Mouse (Mus musculus) liver, embryonic 15.5 days (tissue): ENCODE measurements around the gene Cops3. TPM values are rescaled to one million over a fixed set of nuclear protein-coding genes. Genes with fewer than 3 reads are reported as not detected.

Experiments
- ATAC-seq: fragments of 200-750 bp; cut with Nextera tagmentation; 2 replicates; pipeline ENCODE4 v1.8.0; 2017; ENCODE audit warnings: moderate number of reproducible peaks, mild to moderate bottlenecking, moderate library complexity; ENCODE audit not compliant: insufficient read depth
- H3K27ac ChIP-seq: fragments of 300-500 bp; sonication (generic); replicated peaks from 2 replicates; pipeline ENCODE4 v1.5.1; 2015; ENCODE audit warnings: mild to moderate bottlenecking, inconsistent platforms
- H3K27me3 ChIP-seq: fragments of 300-500 bp; sonication (generic); 2 replicates; pipeline ENCODE4 v1.6.1; 2015; ENCODE audit warnings: mild to moderate bottlenecking, inconsistent platforms
- H3K36me3 ChIP-seq: fragments of 300-500 bp; sonication (generic); replicated peaks from 2 replicates; pipeline ENCODE4 v1.6.1; 2015; ENCODE audit warnings: moderate library complexity, mild to moderate bottlenecking, inconsistent platforms
- H3K4me1 ChIP-seq: fragments of 300-500 bp; sonication (generic); replicated peaks from 2 replicates; pipeline ENCODE4 v1.6.1; 2015; ENCODE audit warnings: inconsistent platforms
- H3K4me2 ChIP-seq: fragments of 300-500 bp; sonication (generic); 2 replicates; pipeline ENCODE4 v1.6.1; 2015; ENCODE audit warnings: moderate library complexity, mild to moderate bottlenecking, inconsistent platforms
- H3K4me3 ChIP-seq: fragments of 300-500 bp; sonication (generic); replicated peaks from 2 replicates; pipeline ENCODE4 v1.5.1; 2015; ENCODE audit warnings: mild to moderate bottlenecking, inconsistent platforms
- H3K9ac ChIP-seq: fragments of 300-500 bp; sonication (generic); 2 replicates; pipeline ENCODE4 v1.6.1; 2015; ENCODE audit warnings: moderate library complexity, mild to moderate bottlenecking, inconsistent platforms
- H3K9me3 ChIP-seq: fragments of 300-500 bp; sonication (generic); replicated peaks from 2 replicates; pipeline ENCODE4 v1.6.1; 2016; ENCODE audit warnings: inconsistent platforms
- WGBS: fragments of 180-500 bp; shearing (Covaris S2); methylation state at CpG from one replicate; pipeline ENCODE4 v1.1.7; 2015; ENCODE audit warnings: mixed read lengths; ENCODE audit not compliant: insufficient replicate concordance; 5-methylcytosine and 5-hydroxymethylcytosine counted together
- polyA plus RNA-seq: library from polyadenylated mRNA; unstranded; fragments of >200 nt; fragmentation: Nextera tagmentation; extraction: Ambion mirVana; gene quantifications from 2 replicates; pipeline ENCODE4 v1.2.1, GENCODE M21; 2015

Cops3 gene
- polyA plus RNA-seq, 1 experiment from 2014 or later: 89.6 TPM

DNA sequence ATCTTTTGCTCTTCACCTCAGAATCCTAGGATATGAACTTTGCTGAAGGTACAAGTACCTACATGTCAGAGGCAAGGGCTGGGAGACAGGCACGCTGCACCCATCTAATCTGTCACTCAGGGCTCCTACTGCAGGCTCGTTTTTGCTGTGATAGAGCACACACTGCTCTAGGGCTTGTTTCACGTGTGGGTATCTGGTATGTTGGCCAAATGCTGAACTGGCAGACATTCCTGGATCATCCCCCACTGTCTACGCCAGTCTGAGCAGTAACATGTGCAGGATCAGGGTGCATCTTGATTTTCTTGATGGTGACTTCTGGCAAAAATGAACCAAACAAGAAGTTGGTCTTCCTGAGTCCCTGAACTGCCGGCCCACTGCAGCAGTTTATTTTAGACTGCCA lies 62.4 kb downstream of the Cops3 start:
- Histone ChIP-seq H3K27ac (no peak overlapping the region), H3K4me1 (peaks cover 7% of the 10 kb centered on the region), H3K4me2 (no peak overlapping the region), H3K36me3 (peaks cover 27% of the 10 kb centered on the region), H3K4me3 (no peak overlapping the region), H3K9me3 (no peaks in the 10 kb centered on the region), H3K9ac (no peak overlapping the region), H3K27me3 (no peaks in the 10 kb centered on the region)
- 72% methylated on average over 5 of the region's 5 CpGs for WGBS
- no peak for ATAC-seq

DNA sequence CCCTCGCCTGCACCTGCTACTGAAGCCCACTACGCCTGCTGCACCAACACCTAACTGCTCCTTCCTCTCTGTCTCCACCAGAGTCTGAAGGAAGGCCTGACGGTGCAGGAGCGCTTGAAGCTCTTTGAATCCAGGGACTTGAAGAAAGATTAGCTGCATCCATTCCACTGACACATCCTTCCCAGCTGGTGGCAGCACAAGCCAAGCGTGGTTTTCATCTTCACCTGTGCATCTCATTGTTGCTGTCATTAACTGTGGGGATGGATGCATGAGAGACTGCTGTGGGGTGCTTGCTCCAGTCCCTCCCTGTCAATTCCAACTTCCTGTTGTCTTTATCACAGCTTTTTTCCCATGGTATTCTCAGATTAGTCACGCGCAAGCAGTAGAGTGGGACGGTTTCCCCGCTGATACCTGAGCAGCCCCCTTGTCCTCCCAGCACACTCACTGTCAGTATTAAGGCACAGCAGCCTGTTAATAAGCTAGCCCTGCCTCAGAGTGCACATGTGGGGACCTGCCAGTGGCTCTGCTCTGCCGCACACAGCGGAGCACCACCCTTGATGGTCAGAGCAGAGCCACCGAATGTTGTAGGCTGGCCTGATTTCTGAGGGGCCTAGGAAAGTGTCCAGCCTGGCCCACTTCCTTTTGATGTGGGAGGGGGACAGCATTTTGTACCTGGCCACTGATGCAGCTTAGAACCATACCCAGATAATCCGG lies 64.0 kb downstream of the Cops3 start:
- H3K4me3 ChIP-seq: no peak overlapping the region
- no peak overlapping the region for H3K9ac ChIP-seq
- WGBS: 84% methylated on average over 13 of the region's 13 CpGs
- H3K4me1 ChIP-seq: peaks cover 7% of the 10 kb centered on the region
- no peak for ATAC-seq
- H3K27me3 ChIP-seq: no peaks in the 10 kb centered on the region
- H3K9me3 ChIP-seq: no peaks in the 10 kb centered on the region
- peaks cover 41% of the 10 kb centered on the region for H3K36me3 ChIP-seq
- H3K27ac ChIP-seq: no peak overlapping the region
- H3K4me2 ChIP-seq: no peak overlapping the region

DNA sequence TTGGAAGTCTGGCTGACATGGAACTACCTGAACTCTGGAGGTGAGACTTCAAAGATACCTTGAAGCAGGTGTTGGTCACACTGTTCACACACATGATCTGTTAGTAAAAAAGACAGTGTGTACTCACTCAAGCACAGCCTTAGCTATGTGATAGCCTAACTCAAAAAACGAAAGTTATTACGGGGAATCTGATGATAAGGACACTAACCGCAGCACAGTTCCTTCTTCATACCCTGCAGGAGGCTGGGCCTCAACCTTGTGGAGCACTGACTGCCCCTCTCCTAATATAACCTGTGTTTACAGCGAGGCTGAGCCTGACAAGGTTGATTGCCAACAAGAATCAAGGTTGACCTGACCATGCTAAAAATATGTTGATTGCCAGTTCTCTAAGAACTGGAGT lies 65.1 kb downstream of the Cops3 start:
- Histone ChIP-seq H3K4me2 (no peak overlapping the region), H3K27me3 (no peaks in the 10 kb centered on the region), H3K4me1 (peaks cover 7% of the 10 kb centered on the region), H3K9me3 (no peaks in the 10 kb centered on the region), H3K27ac (no peak overlapping the region), H3K36me3 (peaks cover 52% of the 10 kb centered on the region), H3K9ac (no peak overlapping the region), H3K4me3 (no peak overlapping the region)
- ATAC-seq: no peak
- WGBS: 40% methylated on average over 4 of the region's 4 CpGs

DNA sequence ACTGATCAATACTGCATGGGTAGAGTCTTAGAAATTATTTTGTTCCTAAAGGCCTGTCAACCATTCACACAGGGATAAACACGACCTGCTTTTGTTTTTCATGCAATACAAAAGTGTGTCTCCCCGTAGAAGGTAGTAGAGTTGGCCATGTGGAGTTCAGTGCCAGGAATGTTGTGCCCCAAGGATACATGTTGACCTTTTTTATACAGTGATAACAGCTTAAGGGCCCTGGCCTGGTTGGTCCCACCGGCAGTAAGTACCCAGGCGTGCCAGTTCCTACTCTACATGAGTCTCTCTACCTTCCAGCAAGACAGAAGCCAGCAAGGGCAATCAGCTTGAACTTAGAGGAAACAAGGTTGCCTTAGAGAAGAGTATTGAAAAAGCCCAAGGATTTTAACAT lies 66.7 kb downstream of the Cops3 start:
- H3K4me1 ChIP-seq: no peaks in the 10 kb centered on the region
- H3K4me2 ChIP-seq: no peak overlapping the region
- H3K27ac ChIP-seq: no peak overlapping the region
- peaks cover 67% of the 10 kb centered on the region for H3K36me3 ChIP-seq
- ATAC-seq: no peak
- no peak overlapping the region for H3K9ac ChIP-seq
- no peak overlapping the region for H3K4me3 ChIP-seq
- WGBS: 74% methylated on average over 4 of the region's 4 CpGs
- no peaks in the 10 kb centered on the region for H3K9me3 ChIP-seq
- no peaks in the 10 kb centered on the region for H3K27me3 ChIP-seq

DNA sequence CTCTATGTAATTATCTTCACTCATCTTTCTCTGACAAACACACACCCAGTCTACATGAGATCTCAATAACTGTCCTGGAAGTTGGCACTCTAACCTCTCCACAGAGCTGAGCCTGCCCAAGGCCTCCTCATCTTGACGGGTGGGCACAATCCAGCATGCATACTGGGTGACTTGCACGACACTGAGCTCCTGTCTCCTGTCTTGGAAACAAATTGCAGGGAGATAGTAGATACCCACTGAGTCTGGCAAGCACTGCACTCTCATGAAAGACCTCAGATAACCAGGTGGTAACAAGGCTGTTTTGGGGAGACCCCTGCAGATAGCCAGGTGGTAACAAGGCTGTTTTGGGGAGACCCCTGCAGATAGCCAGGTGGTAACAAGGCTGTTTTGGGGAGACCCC lies 67.3 kb downstream of the Cops3 start:
- H3K4me1 ChIP-seq: no peaks in the 10 kb centered on the region
- peaks cover 68% of the 10 kb centered on the region for H3K36me3 ChIP-seq
- no peak overlapping the region for H3K4me3 ChIP-seq
- H3K9ac ChIP-seq: no peak overlapping the region
- no peak overlapping the region for H3K4me2 ChIP-seq
- no peaks in the 10 kb centered on the region for H3K9me3 ChIP-seq
- no peak for ATAC-seq
- no peaks in the 10 kb centered on the region for H3K27me3 ChIP-seq
- WGBS: 73% methylated on average over 2 of the region's 2 CpGs
- no peak overlapping the region for H3K27ac ChIP-seq

DNA sequence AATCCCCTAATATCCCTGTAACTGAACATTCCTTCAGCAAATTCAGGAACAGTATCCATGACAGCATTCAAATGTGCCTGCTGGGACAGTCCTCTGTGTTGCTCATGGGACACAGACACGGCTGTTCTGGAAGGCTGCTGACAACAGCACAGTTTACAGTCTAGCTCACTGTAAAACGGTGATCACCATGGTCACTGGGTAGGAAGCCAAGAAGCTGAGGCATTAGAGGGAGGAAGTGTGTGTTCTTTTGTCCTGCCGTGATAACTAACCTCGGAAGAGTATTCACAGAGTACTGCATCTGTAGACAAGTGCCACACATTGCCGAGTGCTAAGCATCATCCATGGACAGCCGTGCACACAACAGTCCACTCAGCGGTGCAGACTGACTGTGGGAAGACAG lies 68.9 kb downstream of the Cops3 start:
- H3K4me3 ChIP-seq: no peak overlapping the region
- no peaks in the 10 kb centered on the region for H3K4me1 ChIP-seq
- peaks cover 73% of the 10 kb centered on the region for H3K36me3 ChIP-seq
- 35% methylated on average over 7 of the region's 7 CpGs for WGBS
- H3K27ac ChIP-seq: no peak overlapping the region
- no peak for ATAC-seq
- H3K27me3 ChIP-seq: no peaks in the 10 kb centered on the region
- H3K9me3 ChIP-seq: no peaks in the 10 kb centered on the region
- no peak overlapping the region for H3K4me2 ChIP-seq
- no peak overlapping the region for H3K9ac ChIP-seq

DNA sequence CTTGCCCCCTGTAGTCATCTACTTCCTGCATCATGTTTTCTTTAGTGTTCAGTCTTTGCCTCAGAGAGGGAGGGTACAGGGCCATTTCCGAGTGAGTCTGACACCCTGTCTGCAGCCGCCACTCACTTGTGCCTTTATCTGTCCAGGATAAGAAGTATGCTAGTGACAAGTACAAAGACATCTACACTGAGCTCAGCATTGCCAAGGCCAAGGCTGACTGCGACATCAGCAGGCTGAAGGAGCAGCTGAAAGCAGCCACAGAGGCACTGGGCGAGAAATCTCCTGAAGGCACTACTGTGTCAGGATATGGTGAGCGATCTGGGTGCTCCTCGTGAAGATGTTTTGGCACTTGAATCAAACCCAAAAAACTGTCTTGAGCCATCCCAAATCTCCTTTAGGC lies 69.9 kb downstream of the Cops3 start:
- no peak for ATAC-seq
- H3K27me3 ChIP-seq: no peaks in the 10 kb centered on the region
- 57% methylated on average over 6 of the region's 6 CpGs for WGBS
- no peak overlapping the region for H3K9ac ChIP-seq
- no peaks in the 10 kb centered on the region for H3K9me3 ChIP-seq
- H3K4me1 ChIP-seq: no peaks in the 10 kb centered on the region
- no peak overlapping the region for H3K27ac ChIP-seq
- peaks cover 71% of the 10 kb centered on the region for H3K36me3 ChIP-seq
- no peak overlapping the region for H3K4me2 ChIP-seq
- H3K4me3 ChIP-seq: no peak overlapping the region

DNA sequence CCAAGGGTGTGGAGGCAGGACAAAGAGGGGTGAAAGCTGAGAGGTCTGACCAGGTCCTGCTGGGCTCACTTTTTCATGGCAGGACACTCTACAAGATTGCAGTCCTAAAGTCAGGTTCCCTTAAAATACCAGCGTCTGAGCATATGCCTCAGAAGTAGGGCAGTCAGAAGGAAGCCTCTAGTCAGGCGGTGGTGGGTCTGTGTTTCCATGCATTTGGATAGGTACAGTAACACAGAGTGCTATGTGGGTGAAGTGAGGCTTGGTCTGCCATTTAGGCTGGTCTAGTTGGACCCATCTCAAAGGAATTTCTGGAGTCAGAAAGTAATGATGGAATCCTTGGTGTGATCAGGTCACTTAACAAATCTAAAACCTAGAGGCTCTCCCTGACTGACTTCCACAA lies 70.3 kb downstream of the Cops3 start:
- no peak for ATAC-seq
- no peak overlapping the region for H3K9ac ChIP-seq
- no peak overlapping the region for H3K4me2 ChIP-seq
- H3K4me3 ChIP-seq: no peak overlapping the region
- H3K27me3 ChIP-seq: no peaks in the 10 kb centered on the region
- 76% methylated on average over 2 of the region's 2 CpGs for WGBS
- no peaks in the 10 kb centered on the region for H3K4me1 ChIP-seq
- no peak overlapping the region for H3K27ac ChIP-seq
- peaks cover 76% of the 10 kb centered on the region for H3K36me3 ChIP-seq
- no peaks in the 10 kb centered on the region for H3K9me3 ChIP-seq

Other genes starting within 250 kb of the Cops3 start
- not detected in 2 replicates for gene Olfr223, start 246.5 kb downstream of the Cops3 start, polyA plus RNA-seq
- 14.4 and 17.3 TPM in 2 replicates for gene Mprip, start 178.5 kb downstream of the Cops3 start, polyA plus RNA-seq
- gene Pld6, start 52.2 kb downstream of the Cops3 start, polyA plus RNA-seq: 2.3 and 2.7 TPM in 2 replicates
- 13.6 and 15.8 TPM in 2 replicates for gene Flcn, start 29.8 kb downstream of the Cops3 start, polyA plus RNA-seq
- 13.7 and 16.0 TPM in 2 replicates for gene Nt5m, start 391 bp downstream of the Cops3 start, polyA plus RNA-seq
- gene Med9, start 108.4 kb upstream of the Cops3 start, polyA plus RNA-seq: 19.6 and 20.4 TPM in 2 replicates
- 0.96 and 1.3 TPM in 2 replicates for gene Rasd1, start 125.1 kb upstream of the Cops3 start, polyA plus RNA-seq
- 23.5 and 41.5 TPM in 2 replicates for gene Pemt, start 206.7 kb upstream of the Cops3 start, polyA plus RNA-seq